Mouse (Mus musculus): ENCODE data around the gene Arhgef33.

DNA sequence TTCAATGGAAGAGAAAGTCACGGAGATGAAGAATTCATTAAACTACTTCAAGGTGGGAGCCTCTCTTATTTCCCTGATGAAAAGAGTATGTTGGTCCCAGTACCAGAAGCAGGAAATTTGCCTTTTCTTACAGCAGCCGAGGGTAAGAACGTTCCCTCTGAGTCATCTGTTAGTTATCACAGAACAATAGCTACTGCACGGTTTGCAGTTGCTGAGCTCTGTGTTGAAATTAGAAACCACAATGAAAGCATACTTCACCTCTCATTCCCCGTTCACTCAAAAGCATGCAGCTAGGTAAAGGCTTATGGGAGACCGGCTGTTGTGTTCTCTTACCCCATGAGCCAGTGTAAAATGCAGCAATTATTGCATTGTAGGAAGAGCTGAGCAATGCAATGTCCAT lies 40.0 kb downstream of the Arhgef33 start:
- no peak for TF ChIP-seq CTCF (IDR thresholded peaks at IDR 0.05)
- no peak for TF ChIP-seq EP300 (IDR thresholded peaks at IDR 0.05; ENCODE audit: insufficient read depth, low read depth, low read length)
- no peak for TF ChIP-seq POLR2A (IDR thresholded peaks at IDR 0.05; ENCODE audit: insufficient read depth, low read depth, low read length)
